Mouse (Mus musculus) retina, postnatal 1 day (tissue): ENCODE measurements at regions not wholly inside any gene's neighbourhood (a gene's known extent, or its start where the extent isn't known, plus 50 kb on each side); places are given as distances from the start of the nearest gene placed in this dataset.
A peak's percentile ranks its signal among the peaks of the same experiment; 100 is the strongest.

ENCODE experiments used
- DNase-seq: peaks from one replicate; pipeline ENCODE4 v3.0.0-alpha.2; 2012

DNA sequence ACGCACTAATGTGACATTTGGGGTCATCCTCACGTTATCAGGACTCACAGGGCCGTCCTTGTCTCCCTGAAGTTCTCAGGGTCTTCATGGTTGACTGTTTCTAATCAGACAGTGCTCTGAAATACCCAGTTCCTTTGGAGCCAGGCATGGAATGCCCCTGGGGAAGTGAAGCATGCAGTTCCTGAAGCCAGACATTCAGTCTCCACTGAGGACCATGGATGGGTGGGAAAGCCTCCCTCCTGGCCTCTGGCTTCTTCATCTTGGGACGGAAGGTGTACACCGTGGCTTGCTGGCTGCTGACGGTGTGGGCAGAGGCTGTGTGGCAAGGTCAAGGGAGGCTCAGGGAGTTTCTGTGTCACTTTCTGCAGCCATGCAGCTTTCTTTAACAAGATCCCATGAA is 184.2 kb upstream of the Gm5148 start:
- no peak for DNase-seq

DNA sequence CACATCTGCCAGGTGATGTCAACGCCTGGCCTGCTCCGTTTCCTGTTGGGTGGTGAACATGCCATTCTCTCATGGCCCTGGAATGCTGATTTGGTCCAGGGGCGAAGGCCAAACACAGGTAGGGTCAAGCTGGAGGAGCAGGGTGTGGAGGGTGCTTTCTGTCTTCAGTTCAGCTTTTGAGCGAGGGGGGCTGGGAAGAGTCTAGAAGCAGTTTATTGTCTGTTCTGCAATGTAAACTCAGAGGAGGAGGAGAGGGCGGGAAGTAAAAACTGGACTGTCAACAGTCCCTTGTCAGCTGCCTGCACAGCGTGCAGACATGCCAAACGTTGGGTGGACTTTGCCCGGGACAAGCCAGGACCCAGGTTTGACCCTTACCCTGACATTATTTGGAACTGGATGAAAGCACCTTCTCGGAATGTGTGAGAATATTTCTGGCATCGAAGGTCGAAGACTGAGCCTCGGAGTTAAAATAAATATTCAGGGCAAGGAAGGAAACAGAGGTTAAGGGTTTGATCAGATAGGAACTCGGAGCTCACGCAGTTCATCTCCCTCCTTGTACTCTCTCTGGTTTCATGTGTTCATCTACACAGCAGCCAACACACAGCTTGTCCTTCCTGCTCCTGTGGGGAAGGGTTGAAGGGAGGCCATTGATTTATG is 183.3 kb upstream of the Gm5148 start:
- no peak for DNase-seq

DNA sequence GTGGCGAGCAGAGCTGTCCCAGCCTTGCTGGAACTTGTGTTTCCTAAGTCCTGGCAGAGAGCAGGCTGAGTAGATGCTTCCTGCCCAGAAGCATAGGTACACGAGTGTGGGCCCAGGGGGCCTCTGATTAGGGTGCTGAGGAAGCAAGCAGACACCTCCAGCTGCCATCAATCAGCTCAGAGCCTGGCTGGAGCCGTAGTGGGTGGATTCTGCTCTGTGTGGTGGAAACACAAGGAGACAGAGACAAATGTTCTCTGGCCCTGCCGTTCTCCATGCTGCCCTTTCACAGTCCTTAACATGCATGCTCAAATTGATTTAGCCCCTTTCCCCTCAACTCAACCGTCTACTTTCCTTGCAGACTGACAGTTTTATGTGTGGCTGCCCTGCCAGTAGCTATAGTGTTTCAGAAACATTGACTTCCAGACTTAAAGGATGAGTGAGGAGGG is 182.5 kb upstream of the Gm5148 start:
- peak; percentile 10 for DNase-seq

DNA sequence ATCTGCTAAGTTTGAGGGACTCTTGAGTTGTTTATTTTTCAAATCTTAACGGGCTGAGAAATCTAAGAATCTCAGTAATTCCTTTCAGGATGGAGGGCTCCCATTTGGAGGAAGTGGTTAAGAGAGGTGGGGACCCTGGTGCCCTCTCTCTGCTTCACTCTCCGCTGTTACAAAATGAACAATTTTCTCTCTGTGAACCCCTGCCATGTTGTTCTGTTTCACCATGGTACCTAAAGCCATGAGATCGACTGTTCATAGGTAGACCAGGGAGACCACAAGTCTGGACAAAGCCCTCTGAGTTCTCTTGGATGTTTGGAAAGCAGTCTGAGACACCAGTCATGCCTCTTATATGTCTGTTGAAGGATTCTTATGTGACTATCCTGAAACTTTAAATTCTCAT is 179.9 kb upstream of the Gm5148 start:
- DNase-seq: no peak

DNA sequence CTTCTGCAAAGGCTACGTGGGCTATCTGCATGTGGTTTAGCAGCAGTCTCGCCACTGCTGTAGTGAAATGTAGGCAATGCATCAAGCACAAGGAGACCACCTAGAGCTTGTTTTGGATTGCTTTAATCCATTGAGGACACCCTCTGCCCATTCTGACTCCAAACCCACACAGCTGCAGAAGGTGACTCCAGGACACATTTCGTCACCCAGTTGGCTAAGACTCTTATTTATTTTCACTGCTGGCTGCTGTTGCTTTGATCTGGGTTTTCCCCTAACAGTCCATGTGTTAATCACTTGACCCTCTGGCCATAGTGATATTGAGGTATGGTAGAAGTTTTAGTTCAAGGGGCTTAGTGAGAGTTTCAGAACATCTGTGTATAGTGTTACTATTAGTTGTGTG is 179.2 kb upstream of the Gm5148 start:
- DNase-seq: no peak

DNA sequence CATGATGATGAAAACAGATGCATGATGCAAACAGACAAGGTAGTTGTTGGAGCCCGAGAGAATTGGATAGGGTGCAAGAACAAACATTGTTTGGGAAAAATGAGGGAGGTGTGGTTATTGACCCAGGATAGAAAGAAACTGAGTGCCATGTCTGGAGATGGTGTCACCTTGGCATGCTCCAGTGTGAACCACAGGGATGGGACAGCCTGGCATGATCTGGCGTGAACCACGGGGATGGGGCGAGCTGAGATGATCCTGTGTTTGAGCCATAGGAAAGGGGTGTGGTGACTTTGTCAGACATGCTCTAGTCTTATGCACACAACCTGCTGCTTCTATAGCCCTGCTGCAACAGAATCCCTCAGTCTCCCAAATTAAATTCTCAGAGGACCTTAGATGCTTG is 178.7 kb upstream of the Gm5148 start:
- DNase-seq: no peak

DNA sequence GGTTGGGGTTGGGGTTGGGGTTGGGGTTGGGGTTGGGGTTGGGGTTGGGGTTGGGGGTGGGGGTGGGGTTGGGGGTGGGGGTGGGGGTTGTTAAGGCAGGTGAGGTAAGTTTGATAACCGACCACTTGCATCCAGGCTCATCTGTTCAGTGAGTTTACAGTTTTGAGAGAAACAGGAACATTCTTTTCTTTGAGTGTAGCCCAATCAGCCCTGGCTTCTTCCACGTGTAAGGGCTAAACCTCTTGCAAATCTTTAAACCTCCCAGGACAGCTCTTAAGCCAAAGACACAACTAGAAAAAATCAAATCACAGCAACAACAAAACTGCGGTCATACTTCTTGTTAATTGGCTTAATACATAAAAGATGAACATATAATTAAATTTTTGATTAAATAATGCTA is 173.1 kb upstream of the Gm5148 start:
- no peak for DNase-seq

DNA sequence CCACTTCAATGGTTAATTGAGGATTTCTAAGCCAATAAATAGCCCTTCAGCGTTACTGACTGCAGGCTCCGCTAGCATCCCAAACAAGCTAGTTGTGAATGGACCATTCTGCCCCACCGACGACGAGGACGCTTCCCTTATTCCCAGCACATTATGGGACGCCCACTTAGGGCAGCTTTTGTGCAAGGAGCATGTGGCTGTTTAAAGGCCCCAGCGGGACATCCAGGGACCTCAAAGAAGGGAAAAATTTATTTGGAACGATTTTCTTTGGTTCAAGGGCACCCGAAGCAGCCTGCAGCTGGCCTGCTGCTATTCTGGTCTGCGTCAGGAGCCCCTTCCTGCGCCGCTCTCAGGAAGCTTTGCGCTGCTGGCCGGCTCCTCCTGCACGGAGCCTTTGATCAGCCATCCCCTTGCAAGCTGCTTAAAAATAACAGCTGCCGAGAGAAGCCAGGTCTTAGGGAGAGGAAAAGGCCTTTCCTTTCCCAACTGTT is 172.6 kb upstream of the Gm5148 start:
- DNase-seq: peak; percentile 71

DNA sequence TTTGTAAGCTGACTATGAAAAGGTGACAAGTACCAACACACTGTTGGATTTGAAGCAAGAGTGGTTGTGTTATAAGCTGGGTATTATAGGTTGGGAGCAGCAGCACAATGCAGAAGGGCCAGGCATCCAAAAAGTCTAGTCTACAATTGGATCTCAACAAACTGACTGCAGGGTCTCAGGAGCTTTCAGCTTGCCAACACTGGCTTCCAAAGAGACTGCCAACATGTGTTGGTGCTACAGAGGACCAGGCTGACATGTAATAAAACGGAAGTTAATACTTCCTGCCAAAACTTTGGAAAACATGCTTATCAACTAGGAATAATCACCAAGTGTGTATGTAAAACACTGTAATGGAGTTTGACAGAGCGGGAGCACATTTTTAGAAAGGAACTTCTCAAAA is 170.3 kb upstream of the Gm5148 start:
- no peak for DNase-seq

DNA sequence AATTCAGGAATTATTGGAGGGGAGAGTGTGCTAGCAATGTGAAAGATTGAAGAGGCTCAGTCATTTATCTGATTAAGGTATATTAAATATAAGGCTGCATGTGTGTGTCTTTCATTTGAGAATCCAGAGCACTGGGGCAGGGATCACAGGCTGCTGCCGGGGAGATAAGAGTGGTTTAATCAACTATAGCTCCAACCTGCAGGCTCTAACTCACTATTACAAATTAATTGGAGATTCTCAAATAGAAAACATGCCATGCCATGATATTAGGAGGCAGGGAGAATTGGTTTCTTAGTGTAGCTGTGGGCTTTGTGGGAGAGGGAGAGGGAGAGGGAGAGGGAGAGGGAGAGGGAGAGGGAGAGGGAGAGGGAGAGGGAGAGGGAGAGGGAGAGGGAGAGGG is 165.9 kb upstream of the Gm5148 start:
- DNase-seq: no peak

DNA sequence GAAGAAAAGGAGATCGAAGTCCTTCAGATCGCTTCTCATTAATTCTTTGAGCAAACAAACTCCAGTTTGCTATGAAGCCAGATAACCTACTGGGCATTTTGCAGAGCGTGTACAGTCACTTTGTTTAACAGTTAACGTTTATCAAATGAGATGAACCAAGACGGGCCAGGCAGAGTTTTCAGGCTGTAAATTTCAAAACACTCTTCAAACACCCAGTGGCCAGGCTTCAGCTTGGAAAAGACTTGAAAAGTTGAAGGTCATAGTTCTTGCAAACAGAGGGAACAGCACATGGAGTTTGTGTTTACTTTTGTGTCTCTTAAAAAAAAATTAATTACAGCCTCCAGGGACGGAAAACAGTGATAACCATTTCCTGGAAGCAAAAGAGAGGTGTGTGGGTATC is 164.2 kb upstream of the Gm5148 start:
- no peak for DNase-seq

DNA sequence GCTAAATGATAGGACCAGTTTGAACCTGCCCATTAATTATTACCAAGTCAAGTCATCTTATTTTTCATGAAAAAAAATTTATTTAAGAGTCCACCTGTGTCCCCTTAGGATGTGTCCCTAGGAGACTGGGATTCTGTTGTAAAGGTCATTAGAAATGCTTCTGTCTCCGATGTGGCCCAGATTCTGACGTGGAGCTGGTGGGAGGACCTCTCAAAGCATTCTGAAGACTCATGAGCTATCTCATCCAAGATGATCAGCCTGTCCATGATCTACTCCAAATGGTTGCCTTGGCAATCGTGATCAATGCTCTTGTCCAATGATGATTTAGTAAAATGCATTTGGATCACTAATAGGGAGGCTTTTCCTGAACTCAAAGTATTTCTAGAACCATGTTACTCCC is 163.4 kb upstream of the Gm5148 start:
- no peak for DNase-seq

DNA sequence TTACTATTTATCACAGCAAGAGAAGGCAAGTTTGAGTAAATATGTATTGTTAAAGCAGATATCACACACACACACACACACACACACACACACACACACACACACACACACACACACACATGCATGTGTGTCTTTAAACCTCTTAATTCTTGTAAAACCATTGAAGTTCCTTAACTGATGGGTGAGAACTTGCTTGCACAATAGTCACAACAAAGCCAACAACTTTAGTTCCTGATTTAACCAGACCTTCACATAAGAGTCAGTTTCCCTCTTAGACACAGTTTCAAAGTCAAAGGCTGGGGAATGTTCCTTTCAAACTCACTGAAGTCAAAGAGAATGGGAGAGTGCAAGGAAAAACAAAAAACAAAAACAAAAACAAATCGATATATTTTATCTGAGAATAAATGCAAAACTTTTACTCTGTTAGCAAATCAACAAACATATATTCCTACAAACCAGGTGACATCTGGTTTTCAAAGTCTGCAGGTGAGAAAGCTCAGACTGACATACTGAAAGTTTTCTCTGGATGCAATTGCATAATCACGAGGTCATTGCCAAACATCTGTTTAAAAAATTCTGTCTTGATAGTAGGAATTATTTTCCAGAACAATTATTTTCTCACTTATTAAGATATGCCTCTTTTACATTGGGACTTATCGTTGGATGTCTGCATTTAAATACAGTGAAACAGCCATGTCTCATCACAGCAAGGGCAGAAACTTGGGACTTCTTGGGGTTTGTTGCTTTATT is 162.6 kb upstream of the Gm5148 start:
- no peak for DNase-seq

DNA sequence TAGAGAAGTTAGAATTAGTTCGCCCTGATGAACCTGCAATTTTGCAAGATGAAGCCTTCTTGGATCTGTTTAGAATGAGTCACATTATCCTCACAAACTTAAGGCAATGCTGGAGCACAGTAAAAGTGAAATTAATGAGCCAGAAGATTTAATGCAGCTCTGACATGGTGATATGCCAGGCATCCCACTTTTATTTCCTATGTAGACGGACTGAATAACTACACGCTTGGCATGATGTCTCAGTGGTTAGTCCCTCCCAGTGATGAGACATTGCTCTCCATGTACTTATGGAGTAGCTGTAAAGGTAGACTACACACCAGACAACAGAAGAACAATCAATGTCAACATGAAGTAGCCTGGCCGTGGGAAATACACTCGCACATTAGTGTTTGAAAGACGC is 161.5 kb upstream of the Gm5148 start:
- no peak for DNase-seq

DNA sequence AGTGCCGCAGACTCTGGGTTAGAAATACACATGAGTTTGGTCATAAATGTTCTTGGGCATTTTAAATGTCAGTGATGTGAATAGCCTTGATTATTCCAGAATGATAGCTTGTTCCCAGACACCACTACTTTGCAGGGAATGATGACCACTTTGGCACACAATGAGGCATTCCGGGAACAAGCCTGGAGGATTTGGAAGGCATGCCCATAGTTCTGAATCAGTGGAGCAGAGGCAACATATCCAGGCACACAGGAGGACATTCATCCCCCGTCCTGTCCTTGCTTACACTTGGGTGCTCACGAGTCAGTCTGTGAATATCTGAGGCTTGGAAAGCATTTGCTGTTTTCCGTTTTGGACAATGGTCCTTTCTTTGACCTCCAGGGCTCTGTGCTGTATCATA is 158.1 kb upstream of the Gm5148 start:
- peak; percentile 82 for DNase-seq

DNA sequence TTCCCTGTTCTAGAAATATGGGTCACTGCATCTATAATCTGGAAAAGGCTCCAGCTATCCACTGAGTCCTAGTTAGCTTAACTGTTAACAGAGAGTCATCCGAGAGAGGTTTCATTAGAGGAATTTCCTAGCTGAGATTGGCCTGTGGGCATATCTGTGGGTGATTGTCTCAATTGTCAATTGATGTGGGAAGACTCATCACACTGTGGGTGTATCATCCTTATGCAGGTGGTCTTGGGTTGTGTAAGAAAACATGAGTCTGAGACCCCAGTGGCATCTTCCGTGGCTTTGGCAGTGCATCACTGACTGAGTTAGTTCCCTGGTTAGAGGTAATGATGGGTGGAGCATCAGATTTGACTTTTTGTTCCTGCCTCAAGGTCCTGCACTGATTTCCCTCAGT is 156.7 kb upstream of the Gm5148 start:
- no peak for DNase-seq

DNA sequence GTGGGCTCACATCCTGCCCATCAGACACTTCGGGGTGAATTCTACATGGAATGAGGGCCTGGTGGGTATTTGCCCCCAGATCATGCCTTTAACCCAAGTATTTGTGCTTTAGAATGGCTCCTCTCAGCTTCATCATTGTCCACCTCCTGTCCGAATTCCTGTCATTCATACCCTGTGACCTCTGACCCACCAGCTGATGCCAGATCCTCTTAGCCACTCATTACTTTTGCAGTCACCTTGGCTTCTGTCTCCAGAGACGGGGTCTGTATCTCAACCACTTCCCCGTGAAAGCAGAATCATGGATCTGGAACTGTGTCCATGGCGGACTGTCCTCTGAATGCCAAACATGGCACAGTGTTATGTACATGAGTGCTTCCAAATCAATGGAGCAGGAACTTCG is 154.8 kb upstream of the Gm5148 start:
- no peak for DNase-seq

DNA sequence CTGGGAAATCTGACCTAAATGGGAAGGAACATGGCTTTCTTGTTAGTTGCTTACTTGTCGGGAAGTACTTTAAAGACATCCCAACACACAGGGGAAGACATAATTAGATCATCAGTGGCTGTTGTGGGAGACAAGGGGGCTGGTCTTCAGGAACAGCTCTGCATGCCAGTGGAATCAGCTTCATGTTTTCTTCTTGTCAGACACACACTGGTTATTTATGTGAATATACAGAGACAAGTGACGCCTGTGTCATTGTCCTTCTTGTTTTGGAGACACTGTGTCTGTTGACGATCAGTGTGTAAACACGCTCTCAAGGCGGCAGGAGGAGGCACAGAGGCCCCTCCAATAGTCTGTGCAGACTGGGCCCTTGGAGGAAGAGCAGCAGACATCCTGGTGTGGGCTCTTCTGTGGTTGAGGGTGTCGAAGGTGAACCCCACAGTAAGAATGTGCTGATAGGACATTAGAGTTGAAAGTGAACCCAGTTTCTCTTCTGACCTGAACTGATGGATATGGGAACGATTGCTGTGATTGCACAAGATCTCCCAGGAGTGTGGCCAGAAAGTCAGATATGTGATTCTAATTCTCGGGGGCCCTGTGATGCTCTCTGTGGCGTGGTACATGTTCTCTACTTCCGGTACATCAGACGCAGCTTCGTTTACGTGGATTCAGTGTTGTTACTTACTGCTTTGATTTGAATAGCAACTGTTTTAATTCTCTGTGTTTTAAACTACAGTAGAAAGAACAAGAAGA is 151.9 kb upstream of the Gm5148 start:
- no peak for DNase-seq

DNA sequence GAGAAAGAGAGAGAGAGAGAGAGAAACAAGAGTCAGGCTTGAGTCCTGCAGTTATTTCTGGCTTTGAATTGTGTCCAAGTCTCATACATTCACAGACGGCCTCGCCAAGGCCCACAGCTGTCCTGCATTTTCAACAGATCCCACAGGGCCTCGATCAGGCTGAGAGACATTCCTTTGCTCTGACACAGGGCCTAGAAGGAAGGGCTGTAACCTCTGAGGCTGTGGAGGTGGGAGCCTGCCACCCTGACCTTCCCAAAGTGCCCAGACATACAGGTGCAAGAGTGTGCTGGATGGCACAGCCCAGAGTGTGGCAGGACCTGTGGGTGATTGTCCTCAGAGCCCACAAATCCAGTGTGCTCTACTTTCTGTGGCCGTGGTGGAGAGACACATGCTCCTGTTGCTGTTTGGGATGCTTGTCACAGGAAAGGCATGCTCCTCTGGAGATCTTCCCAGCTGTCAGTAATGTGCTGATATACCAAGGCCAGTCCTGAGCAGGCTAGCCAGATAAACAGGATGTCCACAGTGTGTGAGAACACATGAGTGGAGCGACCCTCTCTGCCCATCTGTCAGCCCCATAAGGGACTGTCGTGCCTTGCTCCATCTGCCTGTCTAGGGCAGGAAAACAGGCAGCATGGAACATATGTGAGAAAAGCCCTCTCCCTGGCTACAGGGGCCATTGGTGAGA is 151.2 kb upstream of the Gm5148 start:
- peak; percentile 81 for DNase-seq

DNA sequence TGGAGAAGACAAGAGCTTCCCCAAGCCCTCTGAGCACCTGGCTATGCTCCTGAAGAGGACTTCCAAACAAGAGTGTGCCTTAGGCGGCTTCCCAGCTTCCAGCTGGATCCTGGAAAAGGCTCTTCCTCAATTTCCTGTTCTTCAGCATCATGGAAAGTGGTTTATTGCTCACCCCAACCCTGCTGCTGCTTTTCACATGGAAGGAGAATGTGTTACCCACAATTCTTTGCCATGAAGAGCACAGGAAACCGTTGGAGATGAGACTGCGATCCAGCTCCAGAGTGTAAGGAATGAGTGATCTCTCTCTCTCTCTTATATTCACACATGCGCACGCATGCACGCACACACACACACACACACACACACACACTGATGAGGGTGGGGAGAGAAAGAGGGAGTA is 150.6 kb upstream of the Gm5148 start:
- peak; percentile 20 for DNase-seq

DNA sequence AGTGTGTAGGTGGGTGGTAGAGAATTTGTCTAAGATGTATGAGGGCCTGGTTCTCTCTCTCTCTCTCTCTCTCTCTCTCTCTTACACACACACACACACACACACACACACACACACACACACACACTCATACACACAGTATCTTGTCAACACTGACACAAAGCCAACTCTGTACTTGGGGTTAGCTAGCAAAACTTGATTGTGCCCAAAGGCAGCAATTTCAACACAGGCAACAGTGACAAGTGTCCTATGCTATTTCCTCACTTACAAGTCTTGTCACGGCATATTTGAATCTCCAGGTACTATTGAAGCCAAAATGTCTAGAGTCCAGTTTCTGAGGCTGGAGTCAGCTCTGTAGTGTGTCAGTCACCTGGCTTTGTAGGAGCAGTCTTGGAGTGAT is 150.1 kb upstream of the Gm5148 start:
- no peak for DNase-seq

DNA sequence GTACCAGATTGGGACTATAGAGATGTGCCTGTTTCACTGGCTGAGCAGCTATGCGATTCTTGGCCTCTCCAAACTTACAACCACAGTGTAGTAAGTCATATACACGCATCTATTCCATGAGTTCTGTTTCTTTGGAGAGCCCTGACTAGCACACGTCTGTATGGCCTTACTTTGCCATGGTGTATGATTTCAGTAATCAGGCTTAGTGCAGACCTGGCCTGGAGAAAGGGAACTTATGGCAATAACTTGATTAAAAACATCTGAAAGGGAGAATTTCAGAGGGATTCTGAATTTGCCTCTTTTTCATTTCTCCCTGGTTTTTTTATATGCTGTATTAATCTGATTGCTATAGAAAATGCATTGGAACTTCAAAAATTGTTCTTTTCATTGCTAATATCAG is 148.0 kb upstream of the Gm5148 start:
- no peak for DNase-seq

DNA sequence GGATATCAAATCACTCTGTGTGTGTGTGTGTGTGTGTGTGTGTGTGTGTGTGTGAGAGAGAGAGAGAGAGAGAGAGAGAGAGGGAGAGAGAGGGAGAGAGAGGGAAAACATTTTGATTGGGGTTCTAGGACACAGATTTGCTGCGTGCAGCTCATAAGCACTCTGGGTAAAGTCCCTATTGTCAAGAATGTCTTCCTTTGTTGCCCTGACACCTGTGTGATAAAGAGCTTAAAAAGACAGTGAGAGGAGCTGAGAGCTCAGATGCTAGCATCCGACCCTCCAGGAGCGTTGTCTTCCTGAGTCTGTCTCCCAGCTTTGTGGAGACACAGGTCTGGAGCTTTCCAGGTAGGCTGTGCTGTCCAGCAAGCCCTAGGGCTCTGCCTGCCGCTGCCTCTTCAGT is 146.8 kb upstream of the Gm5148 start:
- no peak for DNase-seq
